Mouse (Mus musculus) midbrain, embryonic 15.5 days (tissue): ENCODE results near the gene Dcst2. TPM values are rescaled to one million over a fixed set of nuclear protein-coding genes. Genes with fewer than 3 reads are reported as not detected.

ENCODE experiments used
- ATAC-seq: fragments of 200-750 bp; cut with Nextera tagmentation; replicated peaks from 2 replicates; pipeline ENCODE4 v1.8.0; 2017; ENCODE audit warnings: moderate TSS enrichment
- H3K27ac ChIP-seq: fragments of 300-500 bp; sonication (generic); 2 replicates; pipeline ENCODE4 v1.5.1; 2015; ENCODE audit warnings: mild to moderate bottlenecking, inconsistent platforms
- H3K27me3 ChIP-seq: fragments of 300-500 bp; sonication (generic); replicated peaks from 2 replicates; pipeline ENCODE4 v1.6.1; 2015; ENCODE audit warnings: inconsistent platforms
- H3K36me3 ChIP-seq: fragments of 300-500 bp; sonication (generic); replicated peaks from 2 replicates; pipeline ENCODE4 v1.6.1; 2015; ENCODE audit warnings: inconsistent platforms
- H3K4me1 ChIP-seq: fragments of 300-500 bp; sonication (generic); 2 replicates; pipeline ENCODE4 v1.6.1; 2015; ENCODE audit warnings: inconsistent platforms
- H3K4me2 ChIP-seq: fragments of 300-500 bp; sonication (generic); 2 replicates; pipeline ENCODE4 v1.6.1; 2015; ENCODE audit warnings: inconsistent platforms, mild to moderate bottlenecking, moderate library complexity
- H3K4me3 ChIP-seq: fragments of 300-500 bp; sonication (generic); 2 replicates; pipeline ENCODE4 v1.5.1; 2015; ENCODE audit warnings: mild to moderate bottlenecking, inconsistent platforms
- H3K9ac ChIP-seq: fragments of 300-500 bp; sonication (generic); 2 replicates; pipeline ENCODE4 v1.6.1; 2015; ENCODE audit warnings: mild to moderate bottlenecking, inconsistent platforms
- H3K9me3 ChIP-seq: fragments of 300-500 bp; sonication (generic); 2 replicates; pipeline ENCODE4 v1.6.1; 2016; ENCODE audit warnings: inconsistent platforms
- WGBS: fragments of 180-500 bp; shearing (Covaris S2); methylation state at CpG from one replicate; pipeline ENCODE4 v1.1.7; 2015; ENCODE audit warnings: mixed read lengths; 5-methylcytosine and 5-hydroxymethylcytosine counted together
- polyA plus RNA-seq: library from polyadenylated mRNA; unstranded; fragments of >200 nt; fragmentation: Nextera tagmentation; extraction: Ambion mirVana; gene quantifications from 2 replicates; pipeline ENCODE4 v1.2.1, GENCODE M21; 2015

Dcst2 gene
- polyA plus RNA-seq, 1 experiment from 2014 or later: 0.17 TPM

DNA sequence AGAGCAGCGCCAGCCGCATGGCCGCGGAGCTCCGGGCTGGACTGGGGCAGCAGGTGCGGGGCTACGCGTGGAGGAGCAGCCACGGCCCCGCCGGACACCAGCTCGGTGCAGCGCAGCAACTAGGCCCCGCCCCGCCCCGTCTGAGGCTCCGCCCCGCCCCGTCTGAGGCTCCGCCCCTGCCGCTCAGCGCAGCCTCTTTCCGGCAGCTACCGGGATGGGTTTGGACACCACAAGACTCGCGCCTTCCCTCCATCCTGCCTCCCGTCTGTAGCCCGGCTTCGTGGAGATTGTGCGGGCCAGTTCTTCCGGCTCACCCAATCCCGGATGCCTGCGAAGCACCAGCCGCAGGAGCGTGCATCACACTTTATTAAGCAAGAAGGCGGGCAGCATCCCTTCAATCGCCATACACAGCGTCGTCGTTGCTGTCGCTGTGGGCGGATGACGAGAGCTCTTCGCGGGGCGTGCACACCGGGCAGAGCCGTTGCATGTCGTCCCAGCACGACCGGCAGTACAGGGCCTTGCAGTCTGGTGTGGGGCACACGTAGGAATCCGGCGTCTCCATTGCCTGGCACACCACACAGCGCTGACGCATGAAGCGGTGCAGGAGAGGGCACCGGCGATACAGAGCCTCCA is 11.8 kb upstream of the Dcst2 start, which contains the start of gene Adam15:
Gene Adam15, minus strand, starts transcription at position 128 of the 633 bp plus-strand sequence.
- H3K4me2 ChIP-seq: peak within 1 kb of the TSS; percentile 86
- H3K27me3 ChIP-seq: peaks cover 8% of the 10 kb centered on the region; the same call in 1 of the 2 replicates
- WGBS: 0% methylated on average over 59 of the region's 59 CpGs
- peak within 1 kb of the TSS; percentile 68 for H3K9ac ChIP-seq
- peaks cover 20% of the 10 kb centered on the region for H3K4me1 ChIP-seq
- peak; percentile 93 for ATAC-seq
- H3K9me3 ChIP-seq: no peaks in the 10 kb centered on the region
- no peaks in the 10 kb centered on the region for H3K36me3 ChIP-seq
- peak within 1 kb of the TSS; percentile 89 for H3K27ac ChIP-seq
- H3K4me3 ChIP-seq: peak within 1 kb of the TSS; percentile 54

DNA sequence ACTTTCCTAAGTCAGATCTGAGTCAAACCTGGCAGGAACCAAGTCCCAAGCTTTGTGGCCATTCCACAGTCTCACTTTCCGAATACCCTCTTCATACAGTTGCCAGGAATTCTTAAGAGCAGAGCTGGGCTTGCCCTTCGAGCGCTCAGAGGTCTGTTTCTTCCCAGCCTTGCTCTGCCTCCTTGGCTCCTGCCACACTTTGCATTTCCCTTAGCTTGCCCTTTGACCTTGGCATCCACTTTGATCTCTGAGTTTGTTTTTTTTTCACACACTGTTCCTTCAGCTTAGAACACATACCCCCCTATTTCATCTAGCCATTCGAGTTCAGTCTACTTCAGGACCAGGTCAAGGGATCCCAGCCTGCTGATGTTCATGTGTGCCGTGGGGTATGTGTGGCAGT is 10.5 kb upstream of the Dcst2 start:
- H3K4me2 ChIP-seq: no peak overlapping the region
- H3K9me3 ChIP-seq: no peaks in the 10 kb centered on the region
- H3K4me1 ChIP-seq: peaks cover 20% of the 10 kb centered on the region
- ATAC-seq: no peak
- no peak overlapping the region for H3K27ac ChIP-seq
- no peak overlapping the region for H3K4me3 ChIP-seq
- peaks cover 8% of the 10 kb centered on the region; the same call in 1 of the 2 replicates for H3K27me3 ChIP-seq
- no peak overlapping the region for H3K9ac ChIP-seq
- 82% methylated on average over 5 of the region's 5 CpGs for WGBS
- H3K36me3 ChIP-seq: no peaks in the 10 kb centered on the region

DNA sequence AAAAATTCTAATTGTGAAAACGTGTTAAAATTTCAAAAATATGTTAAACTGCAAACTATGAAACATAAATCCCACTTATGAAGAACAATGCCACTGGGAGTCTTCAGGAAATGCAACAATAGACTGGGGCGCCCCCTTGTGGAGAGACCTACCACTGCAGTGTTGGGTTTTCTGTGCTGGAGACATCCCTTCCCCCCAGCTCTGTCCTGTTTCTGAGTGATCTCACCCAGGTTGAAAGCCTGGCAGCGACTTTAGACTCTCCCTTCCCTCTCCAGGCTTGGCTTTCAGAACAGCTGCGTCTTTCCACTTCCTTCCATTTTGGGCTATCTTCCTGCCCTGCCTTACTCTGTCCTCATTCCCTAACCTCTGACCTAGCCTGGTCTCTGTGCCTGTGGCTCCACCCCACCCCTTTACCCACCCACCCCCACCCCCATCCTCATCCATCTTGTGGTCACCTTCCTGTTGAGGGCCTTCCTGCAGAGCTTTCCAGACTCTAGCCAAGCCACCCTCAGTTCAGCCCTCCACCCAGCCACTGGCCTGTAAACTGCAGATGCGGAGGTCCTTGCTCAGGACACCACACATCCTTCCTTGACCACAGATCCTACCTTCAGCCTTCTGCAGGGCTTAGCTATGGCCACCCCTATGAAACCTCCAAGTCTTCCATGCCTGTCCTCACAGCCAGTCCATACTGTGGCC is 6.8 kb upstream of the Dcst2 start:
- H3K27me3 ChIP-seq: no peaks in the 10 kb centered on the region
- H3K9ac ChIP-seq: no peak overlapping the region
- H3K9me3 ChIP-seq: no peaks in the 10 kb centered on the region
- ATAC-seq: no peak
- H3K4me1 ChIP-seq: peaks cover 11% of the 10 kb centered on the region
- 19% methylated on average over 5 of the region's 5 CpGs for WGBS
- H3K36me3 ChIP-seq: no peaks in the 10 kb centered on the region
- H3K4me2 ChIP-seq: no peak overlapping the region
- no peak overlapping the region for H3K27ac ChIP-seq
- H3K4me3 ChIP-seq: no peak overlapping the region

DNA sequence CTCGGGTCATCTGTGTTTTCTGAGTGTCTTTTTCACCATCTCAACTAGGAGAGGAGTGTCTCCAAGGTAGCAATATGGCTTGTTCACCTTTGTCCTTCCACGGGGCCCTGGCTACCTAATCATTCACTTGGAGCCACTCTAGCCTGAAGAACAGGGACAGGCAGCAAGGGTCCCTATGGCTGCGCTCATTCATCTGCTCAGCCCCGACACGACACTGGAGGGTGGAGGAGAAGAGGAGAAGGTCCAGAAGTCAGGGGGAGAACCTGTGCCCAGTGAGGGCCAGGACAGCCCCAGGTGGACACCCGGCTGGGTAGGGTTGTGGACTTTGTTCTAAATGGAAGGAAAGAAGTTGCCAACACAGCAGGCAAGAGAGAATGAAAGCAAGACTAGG is 6.3 kb upstream of the Dcst2 start:
- no peak overlapping the region for H3K4me2 ChIP-seq
- no peak for ATAC-seq
- H3K9me3 ChIP-seq: no peaks in the 10 kb centered on the region
- H3K9ac ChIP-seq: no peak overlapping the region
- peaks cover 7% of the 10 kb centered on the region for H3K4me1 ChIP-seq
- no peak overlapping the region for H3K27ac ChIP-seq
- H3K4me3 ChIP-seq: no peak overlapping the region
- H3K36me3 ChIP-seq: no peaks in the 10 kb centered on the region
- no peaks in the 10 kb centered on the region for H3K27me3 ChIP-seq
- WGBS: 80% methylated on average over 6 of the region's 6 CpGs

DNA sequence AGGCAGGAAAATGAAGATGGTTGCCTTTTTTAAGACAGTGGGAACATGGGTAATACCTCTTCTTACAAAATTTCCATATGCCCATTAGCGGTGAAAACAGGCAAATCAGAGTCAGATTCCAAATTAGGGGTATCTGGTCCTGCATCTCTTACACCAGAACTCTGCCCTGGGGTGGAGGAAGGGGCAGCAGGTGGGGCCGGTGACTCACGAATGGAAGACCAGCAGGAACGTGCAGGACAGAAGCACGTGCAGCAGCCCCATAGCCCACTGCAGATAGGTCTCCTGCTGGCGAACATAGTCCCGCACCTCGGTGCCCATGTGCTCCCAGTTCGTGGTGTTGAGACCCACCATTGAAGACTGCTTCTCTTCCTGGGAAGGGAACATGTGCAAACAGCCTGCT is 5.7 kb upstream of the Dcst2 start:
- Histone ChIP-seq H3K36me3 (no peaks in the 10 kb centered on the region), H3K4me2 (no peak overlapping the region), H3K4me1 (0 out of 2 replicates have a peak, but pooled peaks cover 3% of the 10 kb centered on the region), H3K4me3 (no peak overlapping the region), H3K27ac (no peak overlapping the region), H3K27me3 (no peaks in the 10 kb centered on the region), H3K9ac (no peak overlapping the region), H3K9me3 (no peaks in the 10 kb centered on the region)
- no peak for ATAC-seq
- 69% methylated on average over 9 of the region's 9 CpGs for WGBS

DNA sequence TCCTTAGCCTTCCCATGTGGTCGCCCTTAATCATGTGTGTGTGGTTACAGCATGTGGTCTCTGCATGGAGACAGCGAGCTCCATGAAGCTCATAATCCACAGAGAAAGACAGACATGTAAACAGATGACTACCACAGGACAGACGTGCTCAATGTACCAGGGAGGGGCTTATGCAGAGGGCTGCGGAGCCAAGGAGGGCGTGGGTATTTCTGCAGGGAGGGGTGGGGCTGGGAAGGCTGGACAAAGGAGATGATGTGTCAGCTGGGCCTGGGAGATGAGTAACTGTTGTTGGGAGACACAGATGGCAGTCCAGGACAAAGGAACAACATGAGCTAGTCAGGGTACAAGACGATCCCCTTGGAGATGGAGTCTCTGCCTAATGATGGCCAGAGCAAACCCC is 2.1 kb upstream of the Dcst2 start:
- 64% methylated on average over 6 of the region's 6 CpGs for WGBS
- no peak overlapping the region for H3K9ac ChIP-seq
- H3K27ac ChIP-seq: no peak overlapping the region
- H3K27me3 ChIP-seq: no peaks in the 10 kb centered on the region
- no peak for ATAC-seq
- H3K4me1 ChIP-seq: 0 out of 2 replicates have a peak, but pooled peaks cover 3% of the 10 kb centered on the region
- H3K4me2 ChIP-seq: no peak overlapping the region
- no peaks in the 10 kb centered on the region for H3K36me3 ChIP-seq
- no peaks in the 10 kb centered on the region for H3K9me3 ChIP-seq
- no peak overlapping the region for H3K4me3 ChIP-seq

DNA sequence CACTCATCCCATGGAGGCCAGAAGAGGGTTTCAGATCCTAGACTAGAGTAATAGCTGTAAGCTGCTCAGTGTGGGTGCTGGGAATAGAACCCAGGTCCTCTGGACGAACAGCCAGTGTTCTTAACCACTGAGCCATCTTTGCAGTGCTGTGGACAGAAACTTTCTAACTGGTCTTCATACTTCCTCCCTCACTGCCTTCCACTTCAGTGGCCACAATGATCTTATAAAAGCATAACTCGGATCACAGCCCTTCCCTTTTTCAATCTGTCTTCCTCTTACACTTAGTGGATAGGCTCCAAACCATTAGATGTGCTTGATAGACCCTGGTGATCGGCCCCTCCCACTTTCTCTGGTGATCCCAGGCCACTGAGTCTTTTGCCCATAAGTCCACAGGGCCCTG is 1.5 kb upstream of the Dcst2 start:
- H3K36me3 ChIP-seq: no peaks in the 10 kb centered on the region
- no peak for ATAC-seq
- H3K27ac ChIP-seq: no peak overlapping the region
- no peak overlapping the region for H3K4me2 ChIP-seq
- 68% methylated on average over 3 of the region's 3 CpGs for WGBS
- no peak overlapping the region for H3K4me3 ChIP-seq
- no peak overlapping the region for H3K9ac ChIP-seq
- H3K27me3 ChIP-seq: no peaks in the 10 kb centered on the region
- H3K4me1 ChIP-seq: no peaks in the 10 kb centered on the region
- no peaks in the 10 kb centered on the region for H3K9me3 ChIP-seq

DNA sequence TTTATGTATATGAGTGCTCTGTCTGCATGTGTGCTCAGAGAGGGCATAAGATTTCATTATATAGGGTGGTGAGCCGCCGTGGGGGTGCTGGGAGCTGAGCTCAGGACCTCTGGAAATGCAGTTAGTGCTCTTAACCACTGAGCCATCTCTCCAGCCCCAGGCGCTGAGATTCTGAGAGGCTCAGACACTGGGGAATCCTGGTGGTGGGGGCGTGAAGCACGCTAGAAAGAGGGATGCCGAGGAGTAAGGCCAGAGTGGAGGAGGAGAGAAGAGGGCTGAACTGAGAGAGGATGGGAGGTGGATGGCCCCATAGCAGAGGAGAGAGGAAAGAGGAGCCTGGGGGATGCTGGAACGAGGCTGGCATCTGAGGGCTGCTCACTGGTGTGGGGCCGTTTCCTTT is 2.9 kb downstream of the Dcst2 start:
- Histone ChIP-seq H3K9ac (no peak overlapping the region), H3K4me1 (no peaks in the 10 kb centered on the region), H3K4me2 (no peak overlapping the region), H3K36me3 (no peaks in the 10 kb centered on the region), H3K4me3 (no peak overlapping the region), H3K9me3 (no peaks in the 10 kb centered on the region), H3K27ac (no peak overlapping the region), H3K27me3 (no peaks in the 10 kb centered on the region)
- ATAC-seq: no peak
- 40% methylated on average over 8 of the region's 8 CpGs for WGBS

DNA sequence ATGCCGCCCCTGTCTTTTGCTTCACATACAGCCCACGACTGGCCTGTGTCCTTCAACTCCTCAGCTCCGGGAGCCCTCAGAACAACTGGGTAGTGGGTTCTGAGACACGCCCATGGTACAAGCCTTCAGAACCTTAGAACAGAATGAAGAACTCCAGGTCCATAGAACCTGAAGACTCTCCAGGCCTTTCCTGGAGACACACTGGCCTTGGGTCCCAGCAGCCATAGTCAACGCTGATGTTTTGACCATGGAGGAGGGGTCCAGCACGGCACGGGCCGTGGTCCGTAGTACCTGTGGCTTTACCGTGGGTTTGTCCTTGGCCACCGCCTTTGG is 3.3 kb downstream of the Dcst2 start, which contains the start of gene Dcst1:
Gene Dcst1, minus strand, starts transcription at position 101 of the 333 bp plus-strand sequence.
- H3K9me3 ChIP-seq: no peaks in the 10 kb centered on the region
- H3K27me3 ChIP-seq: no peaks in the 10 kb centered on the region
- H3K36me3 ChIP-seq: no peaks in the 10 kb centered on the region
- H3K4me3 ChIP-seq: no peak within 1 kb of the TSS
- no peak within 1 kb of the TSS for H3K4me2 ChIP-seq
- no peak within 1 kb of the TSS for H3K9ac ChIP-seq
- no peak within 1 kb of the TSS for H3K27ac ChIP-seq
- WGBS: 82% methylated on average over 11 of the region's 11 CpGs
- no peaks in the 10 kb centered on the region for H3K4me1 ChIP-seq
- no peak for ATAC-seq

DNA sequence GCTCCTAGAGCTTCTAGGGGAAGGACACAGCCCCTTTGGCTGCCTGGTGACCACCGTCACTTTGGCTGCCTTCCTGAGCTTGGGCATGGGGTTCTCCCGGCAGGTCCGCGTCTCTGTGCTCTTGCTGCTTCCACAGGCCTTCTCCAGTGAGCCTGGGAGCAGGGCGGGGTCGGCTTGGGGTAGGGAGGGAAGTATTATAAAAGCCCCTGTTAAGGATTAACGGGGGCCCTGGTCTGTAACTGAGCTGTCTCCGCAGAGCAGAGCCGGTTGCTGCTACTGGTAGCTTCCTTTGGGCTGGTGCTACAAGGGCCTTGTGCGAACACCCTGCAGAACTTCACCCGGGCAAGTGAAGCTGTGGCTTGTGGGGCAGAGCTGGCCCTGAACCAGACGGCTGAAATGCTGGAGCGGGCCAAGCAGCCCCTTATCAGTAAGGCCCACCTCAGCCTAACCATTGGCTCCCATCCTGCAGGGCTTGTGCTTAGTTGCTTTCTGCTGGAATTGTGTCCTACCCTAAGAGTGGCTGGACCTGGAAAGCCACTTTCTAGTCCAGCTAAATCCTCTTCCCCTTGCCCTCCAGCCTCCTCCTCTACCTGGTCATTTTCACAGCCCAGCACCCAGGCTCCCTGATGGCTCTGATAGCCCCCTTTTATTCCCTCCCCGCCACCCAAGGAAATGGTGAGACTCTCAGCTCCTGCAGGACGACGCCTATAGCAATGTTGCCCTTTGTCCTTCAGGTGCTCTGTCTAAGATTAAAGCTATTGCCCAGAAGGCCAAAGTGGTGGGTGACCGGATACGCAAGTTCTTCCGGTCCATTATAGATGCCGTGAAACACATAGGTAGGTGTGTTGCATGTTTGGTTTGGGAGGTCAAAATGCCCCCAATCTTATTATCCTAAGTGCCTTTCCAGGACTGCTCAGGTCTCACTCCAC is 4.0 kb downstream of the Dcst2 start:
- no peaks in the 10 kb centered on the region for H3K9me3 ChIP-seq
- no peak overlapping the region for H3K27ac ChIP-seq
- no peaks in the 10 kb centered on the region for H3K4me1 ChIP-seq
- H3K4me2 ChIP-seq: no peak overlapping the region
- no peak overlapping the region for H3K4me3 ChIP-seq
- no peaks in the 10 kb centered on the region for H3K27me3 ChIP-seq
- H3K36me3 ChIP-seq: no peaks in the 10 kb centered on the region
- 76% methylated on average over 20 of the region's 20 CpGs for WGBS
- no peak overlapping the region for H3K9ac ChIP-seq
- ATAC-seq: no peak

DNA sequence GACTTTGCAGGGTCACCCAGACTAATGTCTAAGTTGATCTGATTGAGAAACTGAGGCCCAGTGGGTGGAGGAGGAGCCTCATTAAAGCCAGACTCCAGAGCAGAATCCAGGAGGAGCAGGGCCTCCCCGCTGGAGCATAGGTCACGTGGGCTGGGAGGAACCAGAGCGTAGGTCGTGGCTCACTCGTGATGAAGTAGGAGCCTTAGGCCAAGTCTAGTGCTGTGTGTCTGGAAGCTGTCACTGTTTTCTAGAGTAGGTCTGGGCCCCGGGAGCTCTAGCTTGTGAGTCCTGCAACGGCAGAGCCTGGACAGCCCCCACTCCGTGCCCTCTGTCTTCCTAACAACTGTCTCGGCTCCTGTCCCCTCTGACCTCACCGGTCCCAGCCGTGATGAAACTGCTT is 5.6 kb downstream of the Dcst2 start:
- 71% methylated on average over 11 of the region's 11 CpGs for WGBS
- Histone ChIP-seq H3K4me3 (no peak overlapping the region), H3K36me3 (no peaks in the 10 kb centered on the region), H3K9me3 (no peaks in the 10 kb centered on the region), H3K27ac (no peak overlapping the region), H3K4me1 (no peaks in the 10 kb centered on the region), H3K4me2 (no peak overlapping the region), H3K9ac (no peak overlapping the region), H3K27me3 (no peaks in the 10 kb centered on the region)
- no peak for ATAC-seq

DNA sequence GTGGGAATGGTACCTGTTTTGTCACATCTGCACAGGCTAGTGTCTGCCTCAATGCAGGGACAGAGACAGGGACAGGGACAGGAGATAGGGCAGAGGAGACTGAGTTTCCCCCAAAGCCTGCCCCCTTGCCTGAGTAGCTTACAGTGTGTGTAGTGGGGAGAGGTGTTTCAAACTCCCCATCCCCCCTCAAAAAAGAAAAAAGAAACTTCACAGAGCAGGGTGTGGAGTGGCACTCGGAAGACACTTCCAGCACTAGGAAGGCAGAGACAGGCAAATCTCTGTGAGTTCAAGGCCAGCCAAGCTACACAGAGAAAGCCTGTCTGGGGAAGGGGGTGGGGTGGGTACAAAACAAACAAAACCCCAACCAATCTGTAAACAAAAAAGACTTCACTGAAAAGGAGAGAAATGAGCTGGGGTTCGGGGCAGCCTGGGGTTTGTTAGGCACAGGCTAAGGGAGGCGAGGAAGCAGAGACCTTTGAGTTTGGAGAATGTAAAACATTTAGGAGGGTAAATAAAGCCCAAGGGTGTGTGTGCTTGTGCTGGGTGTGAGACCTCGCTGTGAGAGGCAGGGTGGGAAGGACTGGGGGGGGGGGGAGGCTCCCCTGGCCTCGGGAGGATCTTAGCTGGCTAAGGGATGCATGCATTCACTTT is 11.9 kb downstream of the Dcst2 start:
- H3K4me3 ChIP-seq: no peak overlapping the region
- H3K27me3 ChIP-seq: no peaks in the 10 kb centered on the region
- H3K9me3 ChIP-seq: no peaks in the 10 kb centered on the region
- H3K9ac ChIP-seq: no peak overlapping the region
- no peak for ATAC-seq
- H3K27ac ChIP-seq: no peak overlapping the region
- H3K4me1 ChIP-seq: peaks cover 7% of the 10 kb centered on the region
- no peaks in the 10 kb centered on the region for H3K36me3 ChIP-seq
- no peak overlapping the region for H3K4me2 ChIP-seq
- 46% methylated on average over 5 of the region's 5 CpGs for WGBS
